Mouse (Mus musculus) heart, adult 18-20 months (tissue): Measurements from ENCODE around the gene Cdc42ep4. TPM values are rescaled to one million over a fixed set of nuclear protein-coding genes. Genes with fewer than 3 reads are reported as not detected.

Experiments
- DNase-seq, 2 experiments: peaks; one replicate each; pipeline ENCODE4 v3.0.0; 2021 to 2022; ENCODE audit warnings: mixed read lengths in 1 of 2
- total RNA-seq, 2 experiments: library from RNA; stranded (reverse); gene quantifications; 2 replicates each; pipeline ENCODE4 v1.2.3; 2021

Gene Cdc42ep4
- total RNA-seq, 2 experiments from 2014 or later, result 19.1 to 23.8 TPM

DNA sequence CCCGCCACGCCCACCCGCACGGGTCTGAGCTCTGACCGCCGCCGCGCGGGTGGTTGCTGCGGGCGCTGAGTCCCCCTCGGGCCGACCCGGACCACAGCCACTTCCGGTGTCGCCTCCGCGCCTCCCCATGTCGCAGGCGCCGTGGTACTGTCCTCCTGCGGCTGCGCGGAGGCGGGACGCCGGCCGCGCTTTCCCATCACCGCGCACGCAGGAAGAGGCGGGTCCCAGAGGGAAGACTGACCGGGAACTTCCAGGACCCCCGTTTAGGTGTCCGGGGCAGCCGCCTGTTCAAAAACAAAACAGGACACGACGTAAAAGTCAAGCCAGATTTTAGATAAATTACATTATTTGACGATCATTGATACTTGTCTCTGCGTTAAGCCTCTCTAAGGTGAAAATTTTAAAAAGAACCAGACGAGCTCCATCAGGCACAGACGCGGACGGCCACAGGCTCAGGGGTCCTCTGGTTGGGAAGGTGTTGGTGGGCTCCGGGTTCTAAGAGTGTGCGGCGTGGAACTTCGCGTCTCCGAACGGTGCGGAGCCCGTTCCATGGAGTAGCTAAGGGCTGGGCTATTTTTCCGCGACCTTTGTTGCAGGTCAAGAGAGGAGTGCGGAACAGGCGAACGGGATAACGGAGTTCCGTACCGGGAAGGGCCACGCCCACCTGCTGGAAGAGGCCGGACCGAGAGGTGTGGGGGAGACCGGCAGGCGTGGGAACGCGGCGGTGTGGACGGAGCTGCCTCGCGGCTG lies 67.5 kb downstream of the Cdc42ep4 start, which contains the start of the genes Fam104a and D11Wsu47e:
Fam104a (minus strand) TSS at position 199 of the 750 bp plus-strand sequence.
D11Wsu47e (plus strand) TSS at position 456 of the 750 bp plus-strand sequence.
- DNase-seq, result peak; percentile 97 to 100

DNA sequence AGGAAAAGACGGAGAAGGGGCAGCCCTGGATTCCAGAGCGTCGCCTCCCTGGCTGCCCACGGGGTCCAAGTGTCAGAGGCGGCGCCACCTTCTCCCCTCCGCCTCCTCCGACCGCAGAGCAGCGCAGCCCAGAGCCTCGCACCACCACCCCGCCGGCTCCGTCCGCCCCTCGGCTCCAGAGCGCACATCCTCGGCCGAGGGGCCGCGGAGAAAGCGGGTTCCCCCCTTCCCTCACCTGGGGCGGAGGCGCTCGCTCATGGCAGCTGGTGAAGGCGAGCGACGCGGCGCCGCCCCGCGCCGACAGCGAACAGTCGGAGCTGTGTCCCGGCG lies 68.1 kb downstream of the Cdc42ep4 start:
- DNase-seq, result no peak

GRCm38 (mm10) chr11:113682897-113683626 lies 68.6 kb downstream of the Cdc42ep4 start:
- peak; percentile 42 to 50 for DNase-seq

DNA sequence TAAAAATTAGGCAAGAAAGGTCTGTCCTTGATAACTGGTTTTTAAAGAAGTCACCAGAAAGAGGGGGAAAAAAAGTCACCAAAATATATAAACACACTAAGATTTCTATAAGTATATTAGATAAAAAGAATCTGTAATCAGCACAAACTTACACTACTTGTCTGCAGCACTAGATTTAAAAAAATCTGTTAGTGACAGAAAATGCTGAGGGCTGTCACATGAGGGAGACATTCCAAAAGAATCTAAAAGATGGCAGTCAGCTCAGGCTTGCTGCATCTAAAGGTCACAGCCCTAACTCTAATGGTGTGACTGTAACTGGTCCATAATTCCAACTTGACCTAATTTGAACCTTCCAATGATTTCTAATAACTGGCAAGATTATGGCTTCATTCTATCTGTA lies 69.7 kb downstream of the Cdc42ep4 start:
- no peak for DNase-seq

GRCm38 (mm10) chr11:113680954-113681353 lies 70.7 kb downstream of the Cdc42ep4 start:
- no peak for DNase-seq

GRCm38 (mm10) chr11:113678373-113678772 lies 73.3 kb downstream of the Cdc42ep4 start:
- no peak for DNase-seq

DNA sequence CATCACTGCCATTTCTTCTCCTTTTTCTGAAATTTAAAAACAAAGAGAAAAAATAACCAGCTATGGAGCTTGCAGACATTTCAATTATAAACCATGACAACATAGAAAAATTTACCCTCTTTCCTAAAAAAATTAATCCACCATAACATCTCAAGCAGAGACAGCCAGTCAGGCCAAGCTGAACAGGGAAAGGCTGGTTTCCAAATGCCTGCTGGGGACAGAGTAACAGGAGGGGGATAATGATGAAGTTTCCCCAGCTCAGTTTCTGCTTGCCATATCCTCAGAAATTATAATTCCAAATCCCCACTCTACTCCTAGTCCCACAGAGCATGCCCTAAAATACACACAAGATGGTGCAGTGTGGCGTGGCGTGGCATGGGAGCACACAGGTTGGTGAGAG lies 74.3 kb downstream of the Cdc42ep4 start:
- no peak for DNase-seq

Other genes with a start within 250 kb of the Cdc42ep4 start
- not detected for gene Sstr2, start 132.5 kb downstream of the Cdc42ep4 start, total RNA-seq
- 10 to 100 TPM; 17.3 to 19.8 TPM for gene Cog1, start 102.7 kb downstream of the Cdc42ep4 start, total RNA-seq
- gene Slc39a11, start 101.8 kb downstream of the Cdc42ep4 start, total RNA-seq, result 1 to 10 TPM; 3.3 to 4.8 TPM
- 10 to 100 TPM; 16.0 to 16.7 TPM for gene Fam104a, start 67.7 kb downstream of the Cdc42ep4 start, total RNA-seq
- gene D11Wsu47e, start 67.5 kb downstream of the Cdc42ep4 start, total RNA-seq, result 1 to 10 TPM; 7.0 to 7.8 TPM
- not detected for gene Cpsf4l, start 41.9 kb downstream of the Cdc42ep4 start, total RNA-seq